Mouse (Mus musculus): ENCODE data around the gene Dnmt1. TPM values are rescaled to one million over a fixed set of nuclear protein-coding genes. Genes with fewer than 3 reads are reported as not detected.

The Dnmt1 gene
- total RNA-seq, 2 experiments from 2014 or later = 34.5 to 36.2 TPM

GRCm38 (mm10) chr9:20894629-20895028, 65.1 kb downstream of the Dnmt1 start:
- no peak overlapping the region for H3K4me3 ChIP-seq
- DNase-seq (ENCODE audit: low spot score in 2 of 2) = no peak
- TF ChIP-seq CTCF (conservative IDR thresholded peaks at IDR 0.05) = no peak
- no peak overlapping the region for H3K27ac ChIP-seq

GRCm38 (mm10) chr9:20893590-20894343, 65.9 kb downstream of the Dnmt1 start:
- DNase-seq (ENCODE audit: low spot score in 2 of 2) = no peak
- Histone ChIP-seq H3K27ac (no peak overlapping the region), H3K4me3 (no peak overlapping the region)
- TF ChIP-seq CTCF (conservative IDR thresholded peaks at IDR 0.05) = no peak

DNA sequence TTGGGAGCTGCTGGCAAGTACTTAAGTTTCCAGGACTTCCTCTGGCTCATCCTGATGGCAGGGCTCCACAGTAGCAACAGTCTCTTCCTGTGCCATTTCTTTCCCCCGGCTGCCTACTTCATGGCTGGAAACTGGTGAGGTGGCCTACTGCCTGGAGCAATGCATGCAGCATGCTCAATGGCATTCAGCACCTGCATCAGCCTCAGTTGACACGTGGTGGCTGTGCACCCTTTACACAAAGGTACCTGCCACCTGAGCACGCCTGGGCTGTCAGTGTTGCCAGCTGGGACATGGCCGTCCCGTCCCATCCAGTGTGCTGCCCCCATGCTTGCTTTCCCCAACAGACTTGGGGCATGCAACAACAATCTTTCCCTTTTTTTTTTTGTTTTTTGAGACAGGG, 66.6 kb downstream of the Dnmt1 start:
- TF ChIP-seq CTCF (conservative IDR thresholded peaks at IDR 0.05) = no peak
- DNase-seq (ENCODE audit: low spot score in 2 of 2) = no peak
- H3K4me3 ChIP-seq = no peak overlapping the region
- H3K27ac ChIP-seq = no peak overlapping the region

GRCm38 (mm10) chr9:20892104-20892653, 67.5 kb downstream of the Dnmt1 start:
- DNase-seq (ENCODE audit: low spot score in 2 of 2) = no peak
- Histone ChIP-seq H3K4me3 (no peak overlapping the region), H3K27ac (no peak overlapping the region)
- no peak for TF ChIP-seq CTCF (conservative IDR thresholded peaks at IDR 0.05)

DNA sequence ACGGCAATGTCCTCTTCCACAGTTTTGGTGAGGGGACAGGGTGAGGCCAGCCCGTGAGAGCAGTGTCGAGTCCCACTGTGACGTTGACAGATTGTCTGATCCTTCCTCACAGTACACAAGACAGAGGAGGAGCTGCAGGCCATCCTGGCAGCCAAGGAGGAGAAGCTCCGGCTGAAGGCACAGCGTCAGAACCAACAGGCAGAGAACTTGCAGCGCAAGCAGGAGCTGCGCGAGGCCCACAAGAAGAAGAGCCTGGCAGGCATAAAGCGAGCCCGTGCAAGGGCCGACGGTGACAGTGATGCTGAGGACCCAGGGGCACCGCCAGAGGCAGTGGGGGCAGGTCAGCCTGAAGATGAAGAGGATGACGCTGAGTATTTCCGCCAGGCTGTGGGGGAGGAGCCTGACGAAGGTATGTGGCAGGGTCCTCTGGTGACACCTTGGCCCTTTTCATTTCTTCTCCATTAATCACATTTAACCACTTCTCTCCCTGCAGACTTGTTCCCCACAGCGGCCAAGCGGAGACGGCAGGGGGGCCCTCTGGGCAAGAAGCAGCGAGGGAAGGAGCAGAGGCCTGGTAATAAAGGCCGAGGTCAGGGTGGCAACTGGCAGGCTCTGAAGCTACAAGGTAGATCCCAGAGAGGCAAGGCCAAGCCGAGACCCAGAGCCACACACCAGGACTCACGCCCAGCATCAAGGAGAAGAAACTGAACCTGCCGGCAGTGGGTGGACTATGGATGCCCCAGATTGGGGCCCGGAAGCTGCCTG, 68.2 kb downstream of the Dnmt1 start:
- DNase-seq (ENCODE audit: low spot score in 2 of 2) = no peak
- no peak for TF ChIP-seq CTCF (conservative IDR thresholded peaks at IDR 0.05)
- Histone ChIP-seq H3K27ac (no peak overlapping the region), H3K4me3 (no peak overlapping the region)

- no peak for TF ChIP-seq CTCF (conservative IDR thresholded peaks at IDR 0.05)
- H3K27ac ChIP-seq = no peak overlapping the region
These were observed 69.3 kb downstream of the Dnmt1 start for GRCm38 (mm10) chr9:20890411-20890810.

GRCm38 (mm10) chr9:20889185-20890141, 70.2 kb downstream of the Dnmt1 start:
- no peak for TF ChIP-seq CTCF (conservative IDR thresholded peaks at IDR 0.05)
- DNase-seq (ENCODE audit: low spot score in 2 of 2) = no peak
- Histone ChIP-seq H3K4me3 (no peak overlapping the region), H3K27ac (no peak overlapping the region)

More at GRCm38 (mm10) chr9:20890411-20890810, 69.3 kb downstream of the Dnmt1 start:
- no peak overlapping the region for H3K4me3 ChIP-seq
- no peak for DNase-seq (ENCODE audit: low spot score in 2 of 2)

DNA sequence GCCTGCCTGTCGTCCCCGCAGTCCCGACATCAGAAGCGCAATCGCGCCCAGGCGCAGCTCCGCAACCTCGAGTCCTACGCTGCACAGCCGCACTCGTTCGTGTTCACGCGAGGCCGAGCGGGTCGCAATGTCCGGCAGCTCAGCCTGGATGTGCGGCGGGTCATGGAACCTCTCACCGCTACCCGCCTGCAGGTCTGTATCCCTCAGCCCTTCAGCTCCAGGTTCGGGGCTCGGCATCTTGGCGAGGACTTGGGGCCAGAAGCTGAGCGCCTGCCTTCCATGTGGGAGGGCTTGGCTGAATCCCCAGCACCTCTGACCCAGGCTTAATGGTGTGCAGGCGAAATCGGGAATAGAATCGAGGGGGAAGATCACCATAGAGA, 71.3 kb downstream of the Dnmt1 start:
- Histone ChIP-seq H3K4me3 (peak overlapping the region; percentile 93), H3K27ac (peak overlapping the region; percentile 98)
- DNase-seq (ENCODE audit: low spot score in 2 of 2) = no peak
- TF ChIP-seq CTCF (conservative IDR thresholded peaks at IDR 0.05) = no peak

- no peak for TF ChIP-seq CTCF (conservative IDR thresholded peaks at IDR 0.05)
- Histone ChIP-seq H3K4me3 (peak within 1 kb of the TSS; percentile 93), H3K27ac (peak within 1 kb of the TSS; percentile 98)
- DNase-seq (ENCODE audit: low spot score in 2 of 2) = peak; percentile 95 to 96
These were observed 71.8 kb downstream of the Dnmt1 start, which contains the start of gene Ppan for GRCm38 (mm10) chr9:20887704-20888385. Gene Ppan, plus strand, starts transcription at chr9:20888175.

GRCm38 (mm10) chr9:20887191-20887590, 72.5 kb downstream of the Dnmt1 start:
- no peak for TF ChIP-seq CTCF (conservative IDR thresholded peaks at IDR 0.05)
- no peak overlapping the region for H3K4me3 ChIP-seq
- DNase-seq (ENCODE audit: low spot score in 2 of 2) = no peak
- peak overlapping the region; percentile 98; the same call in 1 of the 2 replicates for H3K27ac ChIP-seq

DNA sequence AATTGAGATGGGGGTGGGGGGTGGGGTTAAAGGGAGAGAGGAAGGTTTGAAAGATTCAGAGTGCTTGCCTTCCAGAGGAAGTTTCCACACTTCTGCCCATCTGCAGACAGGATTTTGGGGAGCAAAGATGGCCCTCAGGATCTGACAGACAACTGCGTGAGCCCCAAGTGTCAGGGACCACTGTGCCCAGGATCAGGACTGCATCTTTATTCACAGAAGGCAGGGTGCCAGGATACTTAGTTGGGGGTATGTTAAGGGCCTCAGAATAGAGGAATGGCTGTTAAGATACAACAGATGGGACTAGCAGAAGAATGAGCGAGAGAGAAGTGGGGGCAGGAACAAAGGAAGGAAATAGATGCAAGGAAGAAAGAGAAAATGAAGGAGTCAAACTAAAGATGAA, 73.1 kb downstream of the Dnmt1 start:
- DNase-seq (ENCODE audit: low spot score in 2 of 2) = no peak
- H3K4me3 ChIP-seq = no peak overlapping the region
- 0 out of 2 replicates have a peak overlapping the region, but pooled peaks have one; percentile 98 for H3K27ac ChIP-seq
- TF ChIP-seq CTCF (conservative IDR thresholded peaks at IDR 0.05) = no peak
